Mouse (Mus musculus): ENCODE measurements around the gene Nbea.
A peak's percentile ranks its signal among the peaks of the same experiment; 100 is the strongest.
"Not testable (repeated sequence)": the region's sequence is repeated elsewhere in the genome, so short reads cannot be mapped to it uniquely, and the experiment has no call there.

Nbea gene

DNA sequence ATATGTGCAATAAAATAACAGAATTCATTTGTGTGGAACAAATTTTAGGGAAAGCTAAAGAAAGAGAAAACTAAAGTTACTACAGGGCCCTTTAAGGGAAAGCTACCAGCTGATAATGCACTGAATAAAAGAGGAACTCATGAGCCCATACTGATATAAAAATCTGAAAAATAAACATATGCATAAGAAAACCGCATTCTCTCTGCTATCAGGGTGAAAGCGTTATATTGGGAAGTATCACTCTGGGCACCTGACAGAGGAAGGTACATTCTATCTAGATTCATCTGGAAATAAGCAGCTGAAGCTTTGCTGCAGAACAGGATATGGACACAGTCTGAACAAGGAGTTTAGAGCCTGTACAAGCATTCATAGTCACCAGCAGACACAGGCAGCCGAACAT, 148.9 kb downstream of the Nbea start:
- no peak for DNase-seq (ENCODE audit: low read depth, low spot score)

GRCm38 (mm10) chr3:56018494-56018893, 165.0 kb downstream of the Nbea start:
- DNase-seq (ENCODE audit: low read depth, low spot score), result no peak

- DNase-seq (ENCODE audit: low read depth, low spot score), result no peak
Measured at GRCm38 (mm10) chr3:56011132-56011531, 172.4 kb downstream of the Nbea start.

GRCm38 (mm10) chr3:56007991-56008390, 175.5 kb downstream of the Nbea start:
- peak; percentile 72 for DNase-seq (ENCODE audit: low read depth, low spot score)

GRCm38 (mm10) chr3:56000259-56000658, 183.2 kb downstream of the Nbea start:
- peak; percentile 77 for DNase-seq (ENCODE audit: low read depth, low spot score)

- no peak for DNase-seq (ENCODE audit: low read depth, low spot score)
Measured at GRCm38 (mm10) chr3:55978361-55978760, 205.1 kb downstream of the Nbea start.

DNA sequence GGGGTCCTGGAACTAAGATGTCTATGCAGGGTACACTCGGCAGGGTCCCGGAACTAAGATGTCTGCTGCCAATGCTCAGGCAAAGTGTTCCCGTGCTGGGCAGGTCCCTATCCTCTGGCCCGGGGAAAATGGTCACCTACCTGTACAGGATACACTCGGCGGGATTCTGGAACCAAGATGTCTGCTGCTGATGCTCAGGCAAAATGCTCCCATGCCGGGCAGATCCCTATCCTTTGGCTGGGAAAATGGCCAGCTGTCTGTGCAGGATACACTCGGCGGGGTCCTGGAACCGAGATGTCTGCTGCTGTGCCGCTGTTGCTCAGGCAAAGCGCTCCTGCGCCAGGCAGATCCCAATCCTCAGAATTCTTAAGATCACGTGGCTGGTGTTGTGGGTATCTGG, 206.5 kb downstream of the Nbea start:
- not testable (repeated sequence) for DNase-seq (ENCODE audit: low read depth, low spot score)

- peak; percentile 26 for DNase-seq (ENCODE audit: low read depth, low spot score)
Measured at GRCm38 (mm10) chr3:55965723-55966156, 217.8 kb downstream of the Nbea start.

- DNase-seq (ENCODE audit: low read depth, low spot score), result no peak
Measured at GRCm38 (mm10) chr3:55963032-55963431, 220.5 kb downstream of the Nbea start.

DNA sequence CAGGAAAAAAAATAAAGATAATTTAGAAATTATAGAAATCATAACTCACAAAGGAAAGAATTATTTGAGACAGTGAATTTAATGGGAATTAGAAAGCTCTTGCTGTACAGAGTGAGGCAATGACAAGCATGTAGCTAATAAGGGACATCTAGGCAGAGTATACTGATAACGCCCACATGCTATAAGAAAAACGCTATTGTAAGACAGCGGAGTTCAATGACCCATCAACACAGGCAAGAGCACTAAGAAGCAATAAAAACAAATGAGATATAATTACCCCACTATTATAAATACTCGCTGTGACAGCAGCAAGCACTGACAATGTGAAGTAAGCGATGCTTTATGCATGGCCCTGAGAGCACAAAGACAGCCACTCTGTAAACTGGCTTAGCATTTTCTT, 233.5 kb downstream of the Nbea start:
- no peak for DNase-seq (ENCODE audit: low read depth, low spot score)

GRCm38 (mm10) chr3:55949148-55949547, 234.4 kb downstream of the Nbea start:
- no peak for DNase-seq (ENCODE audit: low read depth, low spot score)

GRCm38 (mm10) chr3:55927343-55927742, 256.2 kb downstream of the Nbea start:
- no peak for DNase-seq (ENCODE audit: low read depth, low spot score)

DNA sequence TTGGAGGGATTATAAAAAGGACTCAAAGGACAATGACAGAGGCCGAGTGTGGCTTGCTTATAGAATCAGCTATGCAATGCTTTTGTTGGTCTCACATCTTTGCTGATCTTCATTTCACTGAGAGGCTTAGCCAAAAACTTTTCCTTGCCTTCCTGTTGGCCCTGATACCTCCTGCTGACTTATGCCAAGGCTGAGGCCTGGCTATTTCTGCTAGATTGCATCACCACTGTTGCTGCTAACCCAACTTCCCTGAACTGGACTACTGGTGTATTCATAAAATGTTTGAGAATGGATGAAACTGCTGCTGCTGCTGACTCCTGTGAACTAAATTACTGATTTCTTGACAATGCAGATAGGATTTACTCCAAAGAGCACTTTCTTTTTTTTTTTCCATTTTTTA, 274.2 kb downstream of the Nbea start:
- no peak for DNase-seq (ENCODE audit: low read depth, low spot score)

GRCm38 (mm10) chr3:55890574-55890973, 292.9 kb downstream of the Nbea start:
- DNase-seq (ENCODE audit: low read depth, low spot score), result no peak

DNA sequence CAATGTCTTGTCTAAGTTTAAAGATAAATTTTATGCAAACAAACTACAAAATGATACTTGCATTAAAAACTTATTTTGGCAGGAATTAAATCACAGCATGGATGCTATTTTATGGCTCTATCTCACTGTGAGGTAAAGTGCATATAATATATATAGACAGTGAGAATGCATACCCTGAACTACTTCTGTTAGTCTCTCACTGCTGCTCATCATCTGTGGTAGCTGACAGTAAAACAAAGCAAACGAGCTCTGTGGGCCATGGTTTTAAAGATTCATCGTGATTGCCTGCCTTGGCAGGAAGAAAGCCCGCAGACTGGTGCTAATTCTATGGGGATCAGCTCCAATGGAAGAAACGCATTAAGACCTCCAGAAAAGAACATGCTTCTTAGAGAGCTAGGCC, 294.3 kb downstream of the Nbea start:
- DNase-seq (ENCODE audit: low read depth, low spot score), result no peak

DNA sequence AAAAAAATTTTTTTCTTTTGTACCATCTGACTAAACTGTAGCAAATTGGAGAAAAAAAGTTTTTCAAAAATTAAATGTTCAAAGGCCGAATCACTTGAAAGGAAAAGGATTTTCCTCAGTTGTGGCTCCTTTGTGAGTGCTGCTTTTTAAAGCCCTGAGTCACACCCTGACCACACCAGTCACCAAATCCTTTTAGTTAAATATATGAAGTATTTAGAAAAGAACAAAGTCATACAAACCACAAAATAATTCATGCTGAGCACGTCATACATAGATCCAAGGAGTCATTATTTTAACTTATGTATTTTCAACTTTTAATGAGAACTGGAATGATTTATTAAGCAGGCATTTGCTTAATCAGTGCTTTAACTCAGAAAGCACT, 295.7 kb downstream of the Nbea start:
- no peak for DNase-seq (ENCODE audit: low read depth, low spot score)

- DNase-seq (ENCODE audit: low read depth, low spot score), result no peak
Measured at GRCm38 (mm10) chr3:55887193-55887828, 296.2 kb downstream of the Nbea start.

DNA sequence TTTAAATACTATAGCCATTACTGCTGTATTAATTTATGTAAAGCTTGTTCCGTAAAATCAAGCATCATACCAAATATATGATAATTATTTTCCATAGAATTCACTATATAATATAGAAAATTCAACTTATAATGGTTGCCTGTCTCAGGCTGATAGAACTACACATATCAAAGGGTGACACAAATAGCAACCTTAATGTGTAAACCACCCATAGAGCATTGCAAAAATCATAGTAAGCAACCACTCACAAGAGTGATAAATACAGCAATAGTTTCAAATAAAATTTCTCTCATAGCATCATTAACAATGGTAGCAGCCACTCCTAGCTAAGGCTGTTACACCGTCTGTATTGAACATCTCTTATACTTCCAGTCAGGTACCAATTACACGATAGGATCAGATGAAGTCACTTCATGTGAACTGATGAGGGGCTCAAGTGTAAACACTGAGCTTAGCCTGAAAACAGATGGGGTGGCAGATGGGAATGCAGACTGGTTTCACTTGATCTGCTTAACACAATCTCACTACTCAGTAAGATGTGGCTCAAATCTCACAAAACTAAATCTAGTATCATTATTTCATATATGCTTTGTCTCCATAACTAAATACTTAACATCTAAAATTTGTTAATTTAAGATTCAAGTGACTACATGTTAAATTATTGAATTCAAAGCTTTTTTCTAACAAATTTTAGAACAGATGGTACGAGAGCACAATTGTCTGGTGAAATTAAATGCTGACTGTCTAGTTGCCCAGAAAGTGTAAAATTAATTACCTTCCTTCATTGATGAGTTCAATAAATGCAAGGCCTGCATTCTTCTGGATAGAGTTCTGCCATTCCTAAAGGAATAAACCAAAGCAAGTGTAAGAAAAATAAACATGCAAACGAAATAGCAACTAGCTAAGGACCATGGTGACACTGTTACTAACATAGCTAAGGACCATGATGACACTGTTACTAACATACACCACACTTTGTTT, 310.3 kb downstream of the Nbea start:
- DNase-seq (ENCODE audit: low read depth, low spot score), result no peak

GRCm38 (mm10) chr3:55852488-55852887, 331.0 kb downstream of the Nbea start:
- no peak for DNase-seq (ENCODE audit: low read depth, low spot score)

DNA sequence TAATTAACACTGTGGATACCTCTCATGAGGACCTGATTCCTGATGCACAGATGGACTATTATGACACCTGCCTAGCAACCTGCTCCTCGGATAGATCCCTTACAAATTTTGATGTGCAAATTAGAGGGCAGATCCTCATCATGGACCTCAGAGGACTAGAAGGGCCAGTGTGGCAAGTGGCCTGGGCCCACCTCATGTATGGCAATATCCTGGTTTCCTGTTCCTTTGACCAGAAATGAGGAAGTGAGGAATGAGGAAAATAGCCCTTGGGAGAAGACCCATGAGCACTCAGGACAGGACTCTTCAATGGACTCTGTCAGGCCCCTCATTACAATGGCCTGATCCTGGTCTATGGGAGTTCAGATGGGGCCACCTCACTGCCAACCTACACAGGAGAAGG, 336.4 kb downstream of the Nbea start:
- DNase-seq (ENCODE audit: low read depth, low spot score), result no peak

- no peak for DNase-seq (ENCODE audit: low read depth, low spot score)
Measured at GRCm38 (mm10) chr3:55837188-55837587, 346.3 kb downstream of the Nbea start.

DNA sequence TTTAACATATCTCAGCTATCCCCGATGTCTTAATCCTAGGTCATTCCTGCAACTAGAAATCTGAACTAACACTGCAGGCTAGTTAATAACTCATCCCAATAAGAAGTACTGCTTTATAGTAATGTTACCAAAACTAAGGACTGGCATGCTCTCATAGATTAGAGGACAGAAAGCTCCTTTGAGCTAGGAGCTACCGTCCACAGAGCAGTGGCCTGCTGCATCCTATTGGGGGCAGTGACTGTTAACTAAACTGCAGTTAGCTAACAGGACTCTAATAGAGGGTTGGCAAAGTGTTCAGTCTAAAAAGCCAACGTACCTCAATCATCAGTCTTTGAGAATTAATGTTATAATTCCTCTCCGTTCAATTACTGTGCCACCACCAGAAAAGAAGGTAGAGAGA, 348.3 kb downstream of the Nbea start:
- no peak for DNase-seq (ENCODE audit: low read depth, low spot score)

DNA sequence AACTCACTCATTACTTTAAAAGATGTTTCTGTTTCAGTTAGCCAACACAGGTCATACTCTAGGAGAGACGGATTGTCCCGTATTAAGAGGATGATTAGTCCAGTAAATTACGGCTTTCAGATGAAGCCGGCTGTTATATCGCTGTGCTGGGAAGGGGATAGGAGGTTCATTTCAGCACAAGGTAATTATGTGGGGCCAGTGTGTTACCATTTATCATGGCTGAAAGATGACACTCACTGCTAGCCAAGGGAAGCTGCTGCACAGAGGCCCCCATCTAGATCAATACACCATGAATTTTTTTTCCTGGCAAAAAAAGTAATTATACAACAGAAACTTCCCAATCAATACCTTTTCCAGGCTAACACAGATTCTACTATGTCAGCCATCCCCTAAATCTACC, 353.3 kb downstream of the Nbea start:
- DNase-seq (ENCODE audit: low read depth, low spot score), result no peak

Data from forelimb bud, embryonic 11.5 days (tissue).